Mouse (Mus musculus): ENCODE results near the gene Ror1.

Ror1 gene

DNA sequence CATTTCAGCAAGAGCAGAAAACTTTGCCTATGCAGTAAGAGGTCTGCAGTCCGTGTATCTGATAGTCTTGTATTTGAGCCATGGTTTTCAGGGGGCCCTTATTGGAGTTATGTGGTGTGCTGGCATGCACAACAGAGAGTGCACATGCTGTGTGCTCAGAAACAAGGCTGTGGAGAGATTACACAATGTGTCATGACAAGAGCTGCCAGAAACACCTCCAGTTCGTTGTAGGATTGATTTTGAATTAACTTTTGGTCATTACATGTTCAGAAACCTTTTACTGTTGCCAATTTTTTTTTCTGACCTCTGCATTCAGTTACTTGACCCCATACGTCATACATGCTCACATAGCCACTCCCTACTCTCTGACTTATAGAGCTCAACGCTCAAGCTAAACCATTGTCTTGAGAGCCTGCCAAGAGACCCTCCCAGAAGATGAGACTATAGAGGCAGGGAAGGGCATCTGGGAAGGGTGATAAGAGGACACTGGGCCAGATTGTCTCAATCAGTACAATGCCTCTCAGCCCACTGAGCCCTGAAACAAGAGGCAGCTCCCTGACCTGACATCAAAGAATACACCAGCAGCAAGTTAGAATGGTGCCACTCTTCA lies 232.9 kb downstream of the Ror1 start:
- no peak for DNase-seq

DNA sequence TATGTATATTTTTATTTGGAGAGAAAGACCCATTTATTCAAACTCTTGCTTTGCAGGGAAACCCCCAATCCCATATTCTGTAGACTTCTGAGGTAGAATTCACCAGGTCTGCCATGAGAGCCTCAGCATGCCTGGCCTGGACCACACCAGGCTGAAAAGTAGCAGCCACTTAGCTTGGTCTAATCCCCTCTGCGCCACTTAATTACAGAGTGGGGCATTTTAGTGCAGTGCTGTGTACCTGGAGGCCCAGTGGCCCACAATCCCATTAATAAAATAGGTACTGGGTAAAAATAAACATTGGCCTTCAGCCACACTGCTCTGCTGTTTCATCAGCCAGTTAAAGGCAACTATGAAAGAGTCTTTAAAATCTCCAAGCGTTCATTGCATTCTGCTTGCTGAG lies 239.6 kb downstream of the Ror1 start:
- no peak for DNase-seq

DNA sequence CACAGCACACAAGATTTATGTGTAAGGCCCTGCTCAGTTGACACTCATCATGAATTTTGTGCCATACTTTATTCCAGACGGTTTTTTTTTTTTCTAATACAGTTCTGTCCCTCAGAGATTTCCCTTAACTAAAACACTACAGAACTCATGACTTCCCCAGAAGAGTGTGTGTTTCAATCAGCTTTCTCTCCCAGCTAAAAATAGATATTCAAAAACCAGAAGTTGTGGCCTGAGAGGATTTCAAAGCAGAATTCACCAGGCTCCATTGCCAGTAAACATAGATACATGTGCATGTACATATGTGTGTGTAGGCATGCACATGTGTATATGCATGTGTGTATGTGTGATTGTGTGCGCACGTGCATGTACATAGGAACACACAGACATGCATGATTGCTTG lies 252.2 kb downstream of the Ror1 start:
- DNase-seq, result no peak

DNA sequence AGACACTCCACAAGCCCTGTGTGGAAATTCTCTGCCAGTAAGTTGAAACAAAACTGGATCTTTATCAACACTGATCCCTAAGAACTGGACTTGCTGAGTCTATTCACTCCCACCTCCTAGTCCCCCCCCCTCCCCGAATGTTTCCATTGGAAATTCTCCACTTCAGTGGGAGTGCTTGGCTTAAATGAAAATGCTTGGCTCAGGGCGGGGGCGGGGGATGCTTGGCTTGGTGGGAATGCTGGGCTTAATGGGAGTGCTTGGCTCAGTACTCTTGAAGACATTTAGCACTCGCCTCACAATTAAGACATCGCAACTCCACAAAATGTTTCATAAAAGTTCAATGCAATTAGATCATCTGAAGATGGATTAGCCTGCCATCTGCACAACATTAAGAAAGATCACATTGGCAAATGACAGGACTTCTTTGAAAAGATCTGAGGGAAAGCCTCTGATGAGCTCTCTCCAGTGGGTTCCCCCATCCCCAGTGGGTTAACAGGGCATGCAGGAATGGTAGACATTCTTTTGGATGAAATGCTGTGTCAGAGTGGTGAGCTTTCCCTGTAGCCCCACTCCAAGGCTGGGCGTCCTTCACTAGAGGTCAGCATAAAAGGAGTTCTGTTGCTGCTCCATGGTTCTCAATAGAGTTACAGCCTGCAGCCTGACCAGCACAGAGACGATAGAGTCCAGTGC lies 254.7 kb downstream of the Ror1 start:
- DNase-seq, result no peak

DNA sequence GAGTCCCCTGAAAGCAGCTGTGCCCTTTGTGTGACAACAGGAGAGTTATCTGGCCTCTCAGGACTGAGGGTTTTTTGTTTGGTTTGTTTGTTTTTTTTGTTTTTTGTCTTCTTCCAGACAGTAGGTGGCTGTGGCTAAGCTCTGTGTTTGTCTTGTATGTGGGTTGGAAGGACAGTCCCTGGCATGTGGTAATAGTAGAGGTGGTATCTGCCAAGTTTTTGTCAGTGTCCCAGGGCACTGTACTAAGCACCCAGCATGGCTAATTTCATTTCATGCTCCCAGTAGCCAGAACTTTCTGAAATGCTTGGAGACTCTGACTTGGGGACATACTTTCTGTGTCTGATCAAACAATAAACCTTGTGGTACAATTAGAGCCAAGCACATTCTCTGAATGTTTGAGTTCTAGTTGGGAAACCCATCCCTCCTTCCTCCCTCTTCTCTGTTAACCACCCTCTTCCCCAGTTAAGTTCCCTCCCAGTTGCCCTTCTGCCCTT lies 256.3 kb downstream of the Ror1 start:
- no peak for DNase-seq

DNA sequence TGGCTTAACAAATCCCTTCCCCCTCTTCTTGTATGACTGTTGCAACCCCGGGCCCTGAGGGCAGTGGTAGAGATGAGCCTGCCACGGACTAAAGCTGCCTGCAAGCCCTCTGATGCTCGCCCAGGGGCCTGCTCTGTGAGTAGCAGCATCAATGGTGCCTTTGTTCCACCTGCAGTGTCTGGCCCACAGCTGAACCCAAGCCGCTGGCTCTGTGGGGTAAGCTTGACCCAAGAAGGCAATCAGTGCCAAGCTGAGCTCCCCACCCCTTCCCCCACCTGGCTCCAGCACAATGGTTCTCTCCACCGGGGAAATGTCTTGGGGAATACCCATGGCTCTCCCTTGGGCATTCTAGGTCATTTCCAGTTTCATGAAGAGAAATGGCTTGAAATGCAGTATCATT lies 260.0 kb downstream of the Ror1 start:
- no peak for DNase-seq

DNA sequence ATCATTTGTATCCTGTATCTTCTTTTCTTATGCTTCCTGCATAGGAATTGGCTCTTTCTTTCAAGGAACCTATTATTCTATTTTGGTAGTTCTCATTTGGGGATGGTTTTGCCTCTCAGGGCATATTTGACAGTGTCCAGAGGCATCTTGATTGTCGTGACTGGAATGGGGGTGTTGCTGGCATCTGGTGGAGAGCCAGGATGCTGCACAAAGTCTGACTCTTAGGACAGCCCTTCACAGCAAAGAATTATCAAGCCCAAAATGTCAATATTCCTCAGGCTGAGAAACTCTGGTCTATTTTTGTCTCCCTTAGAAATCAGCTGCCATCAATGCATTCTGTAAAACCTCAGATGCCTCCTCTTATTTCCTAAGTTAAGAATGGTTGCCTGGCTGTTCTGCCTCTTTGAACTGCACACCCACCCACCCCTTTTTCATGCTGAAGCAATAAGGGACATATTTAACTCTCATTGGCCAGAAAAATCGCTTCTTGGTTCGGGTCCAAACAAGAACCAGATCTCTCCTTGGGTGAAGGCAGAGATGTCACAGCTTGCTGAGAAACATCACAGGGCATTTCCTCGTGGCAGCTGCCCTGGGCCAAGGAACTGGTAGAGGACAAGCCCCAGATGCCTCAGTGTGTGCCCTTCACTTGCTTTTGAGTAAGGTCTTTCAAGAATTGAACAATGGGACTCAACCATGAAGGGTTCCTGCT lies 262.4 kb downstream of the Ror1 start:
- no peak for DNase-seq

DNA sequence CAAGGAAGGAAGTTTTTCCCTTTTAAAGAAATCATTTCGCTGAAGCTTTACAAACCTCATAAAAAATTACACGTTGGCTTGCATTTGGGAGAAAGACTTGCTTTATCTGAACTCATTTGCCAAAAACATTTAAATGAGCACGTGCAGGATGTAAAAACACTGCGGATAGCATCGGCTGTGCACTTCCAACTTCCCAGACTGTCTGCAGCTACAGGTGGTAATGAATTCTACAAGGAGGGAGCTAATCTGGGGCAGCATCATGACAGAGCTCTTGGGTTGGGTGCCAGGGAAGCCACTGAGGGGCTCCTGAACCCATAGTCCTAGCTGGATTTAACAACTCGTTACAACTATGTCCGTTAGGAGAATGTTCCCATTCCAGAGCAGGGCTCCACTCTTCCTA lies 268.1 kb downstream of the Ror1 start:
- DNase-seq, result no peak

DNA sequence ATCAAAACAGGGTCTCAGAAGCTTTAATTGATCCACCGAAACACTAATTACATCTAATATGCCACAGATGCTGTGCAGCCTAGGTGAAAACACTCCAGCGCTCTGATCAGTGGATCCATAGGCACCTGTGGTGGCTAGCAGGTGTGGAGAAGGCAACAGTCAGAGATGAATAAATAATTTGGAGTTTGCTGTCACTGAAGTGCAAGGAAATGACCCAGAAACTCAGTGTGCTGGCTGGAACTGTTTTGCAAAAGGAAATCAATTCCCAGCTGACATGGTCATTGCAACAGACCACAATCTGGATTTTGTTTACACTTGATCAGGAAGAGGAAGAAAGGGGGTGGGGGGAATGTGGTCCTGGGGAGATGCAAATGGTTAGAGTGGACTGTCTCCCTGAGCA lies 273.1 kb downstream of the Ror1 start:
- DNase-seq, result no peak

DNA sequence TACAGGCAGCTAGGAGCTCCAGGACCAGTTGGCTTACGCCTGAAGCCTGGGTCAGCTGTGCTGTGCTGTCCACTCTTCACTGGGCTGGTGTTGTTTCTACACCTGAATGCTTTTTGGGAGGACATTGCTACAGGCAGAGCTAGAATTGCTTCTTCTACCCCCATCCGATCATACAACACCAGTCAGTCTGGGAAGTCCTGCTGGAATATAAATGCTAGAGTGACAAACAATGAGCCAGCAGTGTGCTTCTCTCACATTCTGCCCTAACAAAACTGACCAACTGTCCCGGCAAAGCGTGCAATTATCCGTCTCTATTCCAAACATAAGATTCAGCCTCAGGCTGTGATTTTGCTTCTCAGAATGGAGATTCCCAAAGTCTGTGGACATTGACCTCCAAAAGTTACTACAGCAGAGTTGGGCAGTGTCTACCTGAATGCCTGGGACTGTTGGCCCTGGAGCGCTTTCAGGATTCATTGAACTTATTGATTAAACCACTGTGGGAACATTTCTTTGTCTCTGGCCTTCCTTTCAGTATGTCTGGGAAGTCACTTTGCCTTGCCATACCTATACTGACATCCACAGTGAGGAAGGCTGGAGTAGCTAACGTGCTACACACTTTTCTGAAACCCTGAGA lies 274.1 kb downstream of the Ror1 start:
- no peak for DNase-seq

DNA sequence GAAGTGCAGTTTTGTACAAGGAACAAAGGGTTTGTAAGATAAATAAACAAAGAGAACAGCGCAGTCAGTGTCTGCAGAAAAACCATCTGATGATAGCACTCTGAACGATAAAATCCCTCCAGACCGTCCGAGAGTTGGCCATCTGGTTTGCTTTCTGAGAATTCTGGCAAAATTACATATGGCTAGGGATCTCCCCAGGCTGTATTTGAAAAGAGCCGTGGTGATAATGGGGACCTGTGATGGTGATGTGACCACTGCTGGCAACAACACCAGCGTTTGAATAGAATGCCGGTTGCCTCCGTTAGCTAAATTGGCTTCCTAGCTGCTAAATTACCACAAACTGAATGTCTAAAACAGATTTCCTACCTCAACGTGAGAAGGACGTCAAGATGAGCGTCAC lies 277.2 kb downstream of the Ror1 start:
- DNase-seq, result no peak

DNA sequence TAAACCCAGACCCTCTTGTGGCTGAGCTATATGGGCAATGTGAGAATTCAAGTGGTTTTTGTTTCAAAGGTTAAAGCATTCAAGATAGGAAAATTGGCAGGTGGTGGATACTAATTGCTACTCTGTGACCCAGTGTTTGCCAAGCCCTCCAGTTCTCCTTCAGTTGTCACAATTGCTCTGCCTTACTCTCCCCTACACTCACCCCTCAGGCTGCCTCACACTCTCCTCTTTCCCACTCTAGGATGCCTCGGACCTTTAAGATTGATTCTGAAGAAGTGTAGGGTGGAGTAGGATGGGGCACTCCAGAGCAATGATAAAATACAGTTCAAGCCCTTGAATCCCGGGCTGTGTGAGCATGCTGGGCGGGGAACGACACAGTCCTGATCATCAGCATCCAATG lies 278.2 kb downstream of the Ror1 start:
- no peak for DNase-seq

DNA sequence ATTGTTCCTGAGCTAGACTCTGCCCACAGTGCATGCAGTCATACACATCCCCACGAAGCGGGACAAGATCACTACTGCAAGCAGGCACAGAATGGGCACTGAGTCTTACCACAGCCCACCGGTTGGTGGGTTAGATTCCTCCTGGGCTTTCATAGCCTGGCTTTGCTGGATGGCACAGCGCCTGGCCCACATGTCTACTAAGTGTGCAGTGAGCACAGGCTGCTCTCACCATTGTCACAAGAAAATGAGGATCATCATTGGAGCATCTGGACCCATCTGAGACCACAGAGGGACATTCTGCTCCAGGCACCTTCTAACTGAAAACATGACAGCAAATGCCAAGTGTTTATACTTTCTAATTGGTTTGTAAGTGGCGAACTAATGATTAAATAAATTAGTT lies 279.7 kb downstream of the Ror1 start:
- peak; percentile 24 for DNase-seq

DNA sequence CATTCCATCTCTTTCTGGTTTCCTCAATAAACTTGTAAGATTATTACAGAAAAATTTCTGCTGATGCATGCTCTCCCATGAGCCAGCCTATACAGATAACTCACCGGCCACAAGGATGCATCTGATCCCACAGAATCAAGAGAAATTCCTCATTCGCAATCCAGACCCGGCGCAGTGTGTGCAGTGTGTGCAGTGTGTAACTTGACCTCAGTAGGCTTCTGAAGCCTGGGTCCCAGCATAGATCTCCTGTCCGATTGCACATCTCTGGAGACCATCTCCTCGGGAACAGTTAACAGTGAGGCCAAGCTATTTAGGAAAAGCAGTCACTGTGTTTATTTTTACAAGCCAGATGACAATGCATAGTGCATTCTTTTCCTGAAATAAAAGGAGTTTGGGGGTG lies 280.6 kb downstream of the Ror1 start:
- no peak for DNase-seq

DNA sequence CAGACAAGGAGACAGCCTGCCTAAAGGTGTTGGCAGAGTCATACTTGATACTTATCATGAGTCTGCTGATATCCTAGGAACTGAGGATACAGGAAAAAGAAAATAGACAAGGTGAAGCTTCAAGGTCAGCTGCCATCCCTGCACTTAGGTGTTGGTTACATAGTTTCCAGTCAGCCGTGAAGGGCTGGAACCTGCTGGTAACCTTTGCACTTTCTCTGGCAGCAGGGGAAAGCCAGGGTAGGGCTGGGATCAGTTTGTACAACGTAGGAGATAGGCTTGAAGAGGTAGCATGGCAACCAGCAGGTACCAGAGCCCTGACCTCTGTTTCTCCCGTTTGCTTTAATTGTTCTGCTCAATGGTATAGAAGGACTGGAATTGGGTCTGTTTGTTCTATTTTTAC lies 281.6 kb downstream of the Ror1 start:
- DNase-seq, result peak; percentile 62

DNA sequence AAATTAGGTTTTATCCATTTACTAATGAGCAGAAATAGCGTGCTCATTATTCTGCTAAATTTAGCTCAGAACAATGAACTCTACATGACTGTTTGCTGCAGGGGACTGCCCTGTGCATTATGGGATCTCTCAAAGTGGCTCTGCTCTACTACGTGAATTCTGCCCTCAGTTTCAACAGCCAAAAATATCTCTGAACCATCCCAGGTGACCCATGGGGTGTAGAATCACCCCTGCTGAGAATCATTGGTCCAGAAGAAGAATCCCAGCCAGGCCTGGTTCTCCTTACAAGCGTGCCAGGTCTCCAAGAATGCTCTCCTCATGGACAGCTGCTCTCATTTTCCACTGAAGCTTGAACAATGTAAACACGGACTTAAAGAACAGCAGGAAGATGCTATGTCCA lies 282.4 kb downstream of the Ror1 start:
- no peak for DNase-seq

DNA sequence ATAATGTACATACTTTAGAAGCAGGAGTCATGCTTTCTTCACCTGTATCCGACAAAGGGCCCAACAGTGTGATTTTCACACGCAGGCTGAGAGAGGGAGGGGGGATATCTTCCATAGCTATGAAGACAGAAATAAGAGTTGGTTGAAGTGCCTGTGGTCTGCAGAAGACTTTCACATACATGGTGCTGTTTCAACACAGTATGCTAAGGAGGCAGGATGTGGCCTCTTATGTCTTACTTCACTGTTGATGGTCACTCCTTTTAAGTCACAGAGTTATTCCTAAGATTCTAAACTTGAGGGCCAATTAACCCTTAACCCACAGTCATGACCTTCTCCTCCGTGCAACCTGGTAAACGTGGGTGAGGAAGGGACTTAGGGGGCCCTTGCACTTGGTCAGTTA lies 286.2 kb downstream of the Ror1 start:
- no peak for DNase-seq

DNA sequence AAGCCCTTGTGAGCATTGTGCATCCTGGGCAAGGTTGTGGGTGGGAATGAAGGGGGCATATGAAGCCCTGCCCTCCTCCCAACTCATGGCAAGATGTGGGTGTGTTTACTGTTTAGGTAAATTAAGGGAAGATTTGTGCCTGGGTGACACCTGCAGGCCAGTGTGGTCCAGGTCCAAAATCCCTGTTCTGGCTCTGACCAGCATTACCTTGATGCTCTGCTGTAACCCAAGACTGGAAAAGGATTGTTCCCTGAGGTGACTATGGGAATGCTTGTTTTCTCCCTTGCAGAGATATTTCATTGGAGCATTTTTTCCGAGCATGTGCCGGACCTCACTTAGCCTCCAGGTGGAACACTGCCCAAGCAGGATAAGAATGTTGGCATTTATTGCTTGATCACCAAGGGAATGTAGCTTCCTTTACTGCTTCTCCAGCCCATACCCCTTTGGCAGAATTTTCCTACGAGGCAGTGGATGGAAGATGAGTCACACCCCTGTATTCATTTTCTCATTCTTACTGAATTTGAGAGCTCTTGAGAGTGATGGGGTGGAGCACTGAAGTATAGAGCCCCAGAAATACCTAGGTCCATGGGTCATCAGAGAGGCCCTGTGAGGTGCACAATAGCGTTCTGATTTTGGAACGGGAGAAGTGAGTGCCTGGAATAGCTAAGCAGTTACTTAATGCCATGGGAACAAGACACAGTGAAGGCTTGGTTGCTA lies 290.8 kb downstream of the Ror1 start:
- no peak for DNase-seq

DNA sequence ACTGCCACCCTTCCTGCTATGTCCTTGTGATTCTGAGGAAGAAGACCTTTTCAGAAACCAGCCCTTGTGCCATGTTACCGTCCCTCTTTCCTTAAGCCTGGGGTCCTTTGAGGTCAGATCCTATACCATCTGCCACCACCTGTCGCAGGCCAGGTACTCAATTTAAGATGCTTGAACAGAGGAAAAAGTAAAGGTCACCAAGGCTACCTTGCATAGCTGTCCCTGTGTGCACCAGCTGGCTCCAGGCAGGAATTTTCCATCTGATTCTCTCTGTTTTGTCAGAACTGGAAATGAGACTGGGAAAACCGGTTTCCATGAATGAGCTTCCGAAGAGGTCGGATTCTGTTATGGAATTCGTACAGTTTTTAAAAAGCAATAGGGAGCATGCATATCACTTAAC lies 294.8 kb downstream of the Ror1 start:
- no peak for DNase-seq

DNA sequence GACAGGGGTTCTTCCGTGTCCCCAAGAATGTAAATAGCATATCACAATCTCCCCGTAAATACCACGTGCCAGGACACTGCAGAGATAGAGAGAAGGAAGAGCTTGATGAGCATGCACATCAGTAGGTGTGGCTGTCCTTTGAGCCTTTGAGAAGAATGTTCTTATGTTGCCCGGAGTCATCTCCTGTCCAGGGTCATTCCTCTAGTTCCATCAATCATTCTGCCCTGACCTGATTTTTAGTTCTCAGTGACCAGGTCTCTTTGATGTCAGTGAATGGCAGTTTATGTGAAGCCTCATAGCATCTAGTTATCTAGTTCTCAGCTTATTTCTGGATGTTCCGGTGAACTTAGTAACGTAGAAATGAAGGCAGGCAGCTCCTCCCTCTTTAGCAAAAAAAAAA lies 295.4 kb downstream of the Ror1 start:
- no peak for DNase-seq

DNA sequence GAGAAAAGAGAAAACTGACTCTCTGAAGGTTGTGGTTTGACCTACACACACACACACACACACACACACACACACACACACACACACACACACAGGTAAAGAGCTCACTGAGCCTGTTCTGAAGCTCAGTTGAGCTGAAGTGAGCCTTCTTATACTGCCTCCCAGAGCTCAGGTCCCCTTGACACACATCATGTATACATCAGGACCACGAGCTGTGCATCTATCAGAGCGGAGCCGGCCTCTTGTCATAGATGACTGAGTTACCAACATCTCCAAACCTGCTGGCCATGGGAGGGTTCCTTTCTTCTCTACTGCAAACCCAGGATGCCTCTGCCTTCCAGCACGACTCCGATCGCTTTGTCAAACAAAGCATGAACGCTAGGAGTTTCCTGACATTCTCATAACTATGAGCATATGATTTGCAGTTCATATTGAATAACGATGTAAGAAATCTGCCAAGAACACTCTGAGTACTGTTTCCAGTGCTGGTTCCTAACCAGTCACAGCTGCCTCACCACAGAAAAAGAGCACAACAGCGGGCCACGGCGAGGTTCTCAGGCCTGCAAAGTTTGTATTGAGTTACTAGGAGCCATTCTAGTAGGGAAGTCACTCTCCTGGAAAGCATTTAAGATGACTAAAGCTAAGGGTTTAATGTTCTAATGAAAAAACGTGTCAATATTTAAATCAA lies 297.9 kb downstream of the Ror1 start:
- no peak for DNase-seq

DNA sequence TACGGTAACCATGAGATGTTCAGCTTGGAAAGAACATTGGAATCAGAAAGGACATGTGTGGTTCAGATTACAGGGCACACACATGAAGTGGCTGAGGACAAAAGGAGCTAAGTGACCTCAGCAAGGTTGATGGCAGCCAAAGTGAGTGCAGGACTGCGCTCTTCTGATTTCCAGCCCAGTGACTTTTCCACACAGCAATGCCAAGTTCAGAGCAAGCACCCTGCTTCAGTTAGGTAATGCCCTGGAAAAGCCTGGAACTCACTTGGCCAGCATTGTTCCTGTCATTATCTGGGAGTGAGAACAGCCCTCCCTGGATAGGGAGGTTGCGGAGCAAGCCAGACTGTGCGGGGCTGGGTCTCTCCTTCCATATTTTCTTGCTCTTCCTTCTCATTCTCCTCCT lies 299.8 kb downstream of the Ror1 start:
- DNase-seq, result no peak

DNA sequence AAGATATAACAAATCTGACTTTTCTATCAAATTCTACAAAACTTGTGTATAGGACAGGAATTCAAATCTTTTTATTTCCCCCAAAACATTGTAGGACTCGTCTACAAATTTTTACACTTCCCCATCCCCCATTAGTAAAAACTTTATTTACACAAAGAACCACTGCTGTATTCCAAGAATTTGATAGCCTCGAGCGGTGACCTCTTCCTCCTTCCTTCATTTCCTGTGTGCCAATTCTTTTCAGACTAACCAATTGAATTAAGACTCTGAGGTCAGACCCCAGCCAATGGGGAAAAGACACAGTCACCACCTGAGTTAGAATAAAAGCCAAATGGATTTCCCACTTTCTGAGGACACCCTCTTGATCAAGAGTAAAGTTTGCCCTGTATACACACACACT lies 302.5 kb downstream of the Ror1 start:
- DNase-seq, result no peak

Data from kidney, adult 9 months (tissue).